Mouse (Mus musculus) lung, postnatal 0 days (tissue): ENCODE measurements at regions not wholly inside any gene's neighbourhood (a gene's known extent, or its start where the extent isn't known, plus 50 kb on each side); places are given as distances from the start of the nearest gene placed in this dataset.

Experiments used
- ATAC-seq: fragments of 200-750 bp; cut with Nextera tagmentation; 2 replicates; pipeline ENCODE4 v1.8.0; 2017; ENCODE audit warnings: moderate library complexity
- DNase-seq: peaks from one replicate; pipeline ENCODE4 v3.0.0-alpha.2; 2016; ENCODE audit warnings: low spot score
- H3K27ac ChIP-seq: fragments of 300-500 bp; sonication (generic); 2 replicates; pipeline ENCODE4 v1.5.1; 2014; ENCODE audit warnings: antibody characterized with exemption, mild to moderate bottlenecking, low read length, mixed read lengths
- H3K27me3 ChIP-seq: fragments of 300-500 bp; sonication (generic); replicated peaks from 2 replicates; pipeline ENCODE4 v1.6.1; 2014; ENCODE audit warnings: low read length, mixed read lengths; ENCODE audit not compliant: insufficient read depth
- H3K36me3 ChIP-seq: fragments of 300-500 bp; sonication (generic); 2 replicates; pipeline ENCODE4 v1.6.1; 2014; ENCODE audit warnings: low read length, mixed read lengths; ENCODE audit not compliant: insufficient read depth
- H3K4me1 ChIP-seq: fragments of 300-500 bp; sonication (generic); 2 replicates; pipeline ENCODE4 v1.6.1; 2014; ENCODE audit warnings: antibody characterized with exemption, low read depth, low read length, mixed read lengths; ENCODE audit not compliant: insufficient read depth
- H3K4me2 ChIP-seq: fragments of 300-500 bp; sonication (generic); replicated peaks from 2 replicates; pipeline ENCODE4 v1.6.1; 2014; ENCODE audit warnings: low read depth, mild to moderate bottlenecking, low read length, moderate library complexity, mixed read lengths
- H3K4me3 ChIP-seq: fragments of 300-500 bp; sonication (generic); 2 replicates; pipeline ENCODE4 v1.5.1; 2014; ENCODE audit warnings: low read depth, low read length
- H3K9ac ChIP-seq: fragments of 300-500 bp; sonication (generic); replicated peaks from 2 replicates; pipeline ENCODE4 v1.6.1; 2014; ENCODE audit warnings: low read depth, mild to moderate bottlenecking
- H3K9me3 ChIP-seq: fragments of 300-500 bp; sonication (generic); 2 replicates; pipeline ENCODE4 v1.6.1; 2016; ENCODE audit warnings: low read length, mixed read lengths
- CTCF ChIP-seq: IDR thresholded peaks from 2 replicates; pipeline ENCODE4 v1.5.1; 2016; ENCODE audit warnings: antibody characterized with exemption, mild to moderate bottlenecking
- EP300 ChIP-seq: IDR thresholded peaks from 2 replicates; pipeline ENCODE4 v1.6.1; 2016; ENCODE audit warnings: antibody characterized with exemption, mild to moderate bottlenecking, control low read depth
- WGBS: fragments of 180-500 bp; shearing (Covaris S2); extraction: QIAGEN DNeasy Blood & Tissue Kit; methylation state at CpG from one replicate; pipeline ENCODE4 v1.1.7; 2014; 5-methylcytosine and 5-hydroxymethylcytosine counted together

- no peaks in the 10 kb centered on the region for H3K4me1 ChIP-seq
- no peak overlapping the region for H3K9ac ChIP-seq
- DNase-seq (no peak), ATAC-seq (no peak)
- 59% methylated on average over 3 of the region's 3 CpGs for WGBS
- TF ChIP-seq CTCF (no peak), EP300 (no peak)
- H3K36me3 ChIP-seq = no peaks in the 10 kb centered on the region
- no peaks in the 10 kb centered on the region for H3K27me3 ChIP-seq
- no peaks in the 10 kb centered on the region for H3K9me3 ChIP-seq
- H3K4me3 ChIP-seq = no peak overlapping the region
- no peak overlapping the region for H3K4me2 ChIP-seq
- no peak overlapping the region for H3K27ac ChIP-seq
Observed at GRCm38 (mm10) chr9:43412473-43412872, 101.8 kb downstream of the Trim29 start.

DNA sequence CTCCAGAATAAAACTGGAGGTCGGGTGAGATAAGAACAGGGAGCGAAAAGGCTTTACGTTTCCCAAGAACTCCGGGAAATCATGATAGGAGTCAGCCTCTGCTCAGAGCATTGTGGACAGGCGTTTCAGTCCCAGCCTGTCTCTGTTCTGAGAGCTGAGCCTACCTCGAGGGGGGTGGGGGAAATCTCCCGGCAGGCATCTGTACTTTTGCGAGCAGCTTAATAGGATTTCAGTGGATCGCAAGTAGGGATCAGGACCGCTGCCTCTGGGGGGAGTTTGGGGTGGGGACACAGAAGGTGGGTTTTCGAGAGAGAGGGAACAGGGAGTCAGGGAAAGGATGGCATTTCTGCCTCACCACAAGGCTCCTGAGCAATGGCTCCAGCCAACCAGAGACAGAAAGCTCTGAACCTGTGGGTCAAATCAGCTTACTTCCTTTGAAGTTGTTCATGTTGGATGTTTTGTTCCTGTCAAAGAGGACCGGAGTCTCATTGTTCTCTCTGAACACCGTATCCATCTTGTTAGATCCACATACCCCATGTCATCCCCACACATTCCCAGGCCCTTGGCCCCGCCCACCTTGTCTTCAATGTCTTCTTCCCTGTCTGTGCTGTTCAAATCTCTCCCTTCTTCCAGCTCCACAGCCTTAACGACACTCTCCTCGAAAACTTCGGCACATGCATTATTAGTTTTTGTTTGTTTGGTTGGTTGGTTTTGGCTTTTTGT, 109.5 kb downstream of the Trim29 start:
- TF ChIP-seq EP300 (no peak), CTCF (no peak)
- Histone ChIP-seq H3K9me3 (no peaks in the 10 kb centered on the region), H3K4me3 (no peak overlapping the region), H3K27me3 (no peaks in the 10 kb centered on the region), H3K4me2 (no peak overlapping the region), H3K4me1 (no peaks in the 10 kb centered on the region), H3K36me3 (no peaks in the 10 kb centered on the region), H3K27ac (no peak overlapping the region), H3K9ac (no peak overlapping the region)
- no peak for ATAC-seq
- WGBS = 20% methylated on average over 17 of the region's 17 CpGs
- no peak for DNase-seq

DNA sequence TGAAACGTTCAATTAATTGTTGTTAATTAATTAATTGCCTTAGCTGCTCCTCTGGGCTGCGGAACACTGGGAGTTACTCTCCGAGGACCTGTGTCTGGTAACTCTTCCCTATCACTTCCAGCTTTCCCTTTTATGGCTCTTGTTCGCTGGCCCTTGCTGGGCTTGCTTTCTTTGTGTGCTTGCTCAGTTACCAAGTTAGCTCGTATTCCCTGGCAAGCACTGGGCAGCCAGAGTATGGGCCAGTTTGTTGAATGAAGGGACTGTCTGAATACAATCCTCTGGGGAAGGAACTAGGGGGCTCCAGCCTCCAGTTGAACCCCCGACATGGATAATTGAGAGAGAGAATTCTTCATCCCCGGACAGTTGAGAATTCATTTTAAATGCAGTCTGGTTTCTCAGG, 116.4 kb downstream of the Trim29 start:
- Histone ChIP-seq H3K4me1 (no peaks in the 10 kb centered on the region), H3K27me3 (no peaks in the 10 kb centered on the region), H3K36me3 (no peaks in the 10 kb centered on the region), H3K9ac (no peak overlapping the region), H3K9me3 (no peaks in the 10 kb centered on the region), H3K4me2 (no peak overlapping the region), H3K27ac (no peak overlapping the region), H3K4me3 (no peak overlapping the region)
- 62% methylated on average over 7 of the region's 7 CpGs for WGBS
- DNase-seq = no peak
- TF ChIP-seq EP300 = no peak
- TF ChIP-seq CTCF = no peak
- no peak for ATAC-seq

DNA sequence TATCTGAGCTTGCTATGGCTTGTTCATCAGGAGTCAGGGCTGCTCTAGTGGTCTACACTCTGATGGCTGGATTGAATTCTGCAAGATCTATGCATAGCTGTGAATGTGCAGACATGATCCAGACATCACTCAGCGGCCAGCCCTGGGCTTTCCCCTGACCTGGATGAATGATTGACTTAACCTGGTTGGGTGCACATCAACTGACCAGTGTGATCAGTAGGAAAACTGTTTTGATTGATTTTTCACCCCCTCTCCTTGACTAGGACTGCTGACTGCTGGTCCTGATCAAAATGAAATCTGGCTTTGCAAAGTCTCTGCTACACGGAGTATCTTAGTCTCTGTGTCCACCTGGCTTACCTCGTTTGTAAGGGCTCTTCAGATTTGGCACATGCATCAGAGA, 123.3 kb downstream of the Trim29 start:
- Histone ChIP-seq H3K36me3 (no peaks in the 10 kb centered on the region), H3K4me1 (no peaks in the 10 kb centered on the region), H3K27ac (no peak overlapping the region), H3K4me3 (no peak overlapping the region), H3K9ac (no peak overlapping the region), H3K9me3 (no peaks in the 10 kb centered on the region), H3K27me3 (no peaks in the 10 kb centered on the region), H3K4me2 (no peak overlapping the region)
- 64% methylated on average over 3 of the region's 3 CpGs for WGBS
- no peak for TF ChIP-seq CTCF
- no peak for TF ChIP-seq EP300
- no peak for ATAC-seq
- DNase-seq = no peak

- Histone ChIP-seq H3K9me3 (no peaks in the 10 kb centered on the region), H3K4me3 (no peak overlapping the region), H3K9ac (no peak overlapping the region), H3K36me3 (no peaks in the 10 kb centered on the region), H3K4me1 (no peaks in the 10 kb centered on the region), H3K27ac (no peak overlapping the region), H3K27me3 (no peaks in the 10 kb centered on the region), H3K4me2 (no peak overlapping the region)
- TF ChIP-seq CTCF = no peak
- no peak for TF ChIP-seq EP300
- DNase-seq = no peak
- WGBS = 77% methylated on average over 11 of the region's 11 CpGs
- ATAC-seq = no peak
Observed at GRCm38 (mm10) chr9:43438476-43438875, 127.8 kb downstream of the Trim29 start.

GRCm38 (mm10) chr9:43440959-43441510, 130.4 kb downstream of the Trim29 start:
- no peak for TF ChIP-seq EP300
- no peak for TF ChIP-seq CTCF
- Histone ChIP-seq H3K27ac (no peak overlapping the region), H3K9me3 (no peaks in the 10 kb centered on the region), H3K4me1 (no peaks in the 10 kb centered on the region), H3K36me3 (no peaks in the 10 kb centered on the region), H3K4me2 (no peak overlapping the region), H3K4me3 (no peak overlapping the region), H3K9ac (no peak overlapping the region), H3K27me3 (no peaks in the 10 kb centered on the region)
- WGBS = 41% methylated on average over 5 of the region's 5 CpGs
- DNase-seq (no peak), ATAC-seq (no peak)
